Mouse (Mus musculus) heart, embryonic 15.5 days (tissue): ENCODE measurements around the gene Wipf3. TPM values are rescaled to one million over a fixed set of nuclear protein-coding genes. Genes with fewer than 3 reads are reported as not detected.

Experiments used
- ATAC-seq: fragments of 200-750 bp; cut with Nextera tagmentation; replicated peaks from 2 replicates; pipeline ENCODE4 v1.8.0; 2017; ENCODE audit warnings: low read depth, moderate TSS enrichment; ENCODE audit not compliant: insufficient number of reproducible peaks, insufficient read depth, low FRiP score
- H3K27ac ChIP-seq: fragments of 300-500 bp; sonication (generic); 2 replicates; pipeline ENCODE4 v1.5.1; 2015; ENCODE audit warnings: mild to moderate bottlenecking, inconsistent platforms
- H3K27me3 ChIP-seq: fragments of 300-500 bp; sonication (generic); 2 replicates; pipeline ENCODE4 v1.6.1; 2015; ENCODE audit warnings: inconsistent platforms
- H3K36me3 ChIP-seq: fragments of 300-500 bp; sonication (generic); 2 replicates; pipeline ENCODE4 v1.6.1; 2015; ENCODE audit warnings: mild to moderate bottlenecking, inconsistent platforms
- H3K4me1 ChIP-seq: fragments of 300-500 bp; sonication (generic); replicated peaks from 2 replicates; pipeline ENCODE4 v1.6.1; 2015; ENCODE audit warnings: inconsistent platforms
- H3K4me2 ChIP-seq: fragments of 300-500 bp; sonication (generic); 2 replicates; pipeline ENCODE4 v1.6.1; 2015; ENCODE audit warnings: inconsistent platforms, mild to moderate bottlenecking, moderate library complexity
- H3K4me3 ChIP-seq: fragments of 300-500 bp; sonication (generic); 2 replicates; pipeline ENCODE4 v1.5.1; 2015; ENCODE audit warnings: mild to moderate bottlenecking, inconsistent platforms
- H3K9ac ChIP-seq: fragments of 300-500 bp; sonication (generic); 2 replicates; pipeline ENCODE4 v1.6.1; 2015; ENCODE audit warnings: mild to moderate bottlenecking, inconsistent platforms
- H3K9me3 ChIP-seq: fragments of 300-500 bp; sonication (generic); replicated peaks from 2 replicates; pipeline ENCODE4 v1.6.1; 2016; ENCODE audit warnings: inconsistent platforms
- WGBS: fragments of 180-500 bp; shearing (Covaris S2); methylation state at CpG from one replicate; pipeline ENCODE4 v1.1.7; 2015; ENCODE audit warnings: mixed read lengths; 5-methylcytosine and 5-hydroxymethylcytosine counted together
- polyA plus RNA-seq: library from polyadenylated mRNA; unstranded; fragments of >200 nt; fragmentation: Nextera tagmentation; extraction: Ambion mirVana; gene quantifications from 2 replicates; pipeline ENCODE4 v1.2.1, GENCODE M21; 2015

Gene Wipf3
- polyA plus RNA-seq, 1 experiment from 2014 or later, result 3.4 TPM

DNA sequence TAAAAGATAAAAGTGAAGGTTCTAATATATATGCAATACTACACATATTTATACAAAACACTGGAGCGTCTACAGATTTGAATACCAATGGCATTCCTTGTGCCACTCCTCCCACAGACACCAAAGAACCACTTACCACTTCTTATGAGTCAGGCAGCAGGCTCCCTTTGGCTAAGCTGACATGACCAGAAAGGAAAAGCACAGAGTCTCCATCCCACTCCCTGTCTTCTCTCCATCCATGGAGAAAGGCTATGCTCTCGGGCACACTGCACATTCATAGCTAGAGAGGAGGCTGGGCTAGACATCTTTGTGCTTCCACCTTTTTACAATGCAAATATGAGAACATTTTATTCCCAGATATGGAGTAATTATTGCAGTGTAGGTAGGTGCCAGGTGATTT, 27.9 kb upstream of the Wipf3 start:
- H3K4me1 ChIP-seq, result peaks cover 15% of the 10 kb centered on the region
- 77% methylated on average over 2 of the region's 2 CpGs for WGBS
- H3K27ac ChIP-seq, result no peak overlapping the region
- no peak for ATAC-seq
- H3K9me3 ChIP-seq, result no peaks in the 10 kb centered on the region
- H3K36me3 ChIP-seq, result no peaks in the 10 kb centered on the region
- no peaks in the 10 kb centered on the region for H3K27me3 ChIP-seq
- H3K4me3 ChIP-seq, result no peak overlapping the region
- H3K4me2 ChIP-seq, result no peak overlapping the region
- no peak overlapping the region for H3K9ac ChIP-seq

DNA sequence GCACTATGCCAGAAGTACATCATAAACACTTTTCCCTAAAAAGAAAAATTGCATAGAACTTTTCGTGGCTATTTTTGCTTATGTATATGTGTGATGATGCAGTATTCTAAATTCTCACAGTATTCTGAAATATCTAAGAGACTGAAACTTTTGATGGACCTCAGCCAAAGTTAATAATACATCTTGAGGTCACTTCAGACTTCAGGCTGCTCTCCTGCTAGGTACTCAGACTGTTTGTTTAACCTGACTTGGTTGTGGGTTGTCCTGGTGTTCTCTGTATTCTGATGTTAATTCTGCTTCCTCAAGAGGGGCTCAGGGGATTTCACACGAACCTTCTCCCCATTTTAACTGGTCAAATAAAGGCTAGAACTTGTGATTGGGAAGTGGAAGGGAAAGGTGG, 24.5 kb upstream of the Wipf3 start:
- 52% methylated on average over 2 of the region's 2 CpGs for WGBS
- Histone ChIP-seq H3K27ac (no peak overlapping the region), H3K36me3 (no peaks in the 10 kb centered on the region), H3K9me3 (no peaks in the 10 kb centered on the region), H3K4me1 (peaks cover 10% of the 10 kb centered on the region), H3K4me3 (no peak overlapping the region), H3K9ac (no peak overlapping the region), H3K27me3 (no peaks in the 10 kb centered on the region), H3K4me2 (no peak overlapping the region)
- no peak for ATAC-seq

DNA sequence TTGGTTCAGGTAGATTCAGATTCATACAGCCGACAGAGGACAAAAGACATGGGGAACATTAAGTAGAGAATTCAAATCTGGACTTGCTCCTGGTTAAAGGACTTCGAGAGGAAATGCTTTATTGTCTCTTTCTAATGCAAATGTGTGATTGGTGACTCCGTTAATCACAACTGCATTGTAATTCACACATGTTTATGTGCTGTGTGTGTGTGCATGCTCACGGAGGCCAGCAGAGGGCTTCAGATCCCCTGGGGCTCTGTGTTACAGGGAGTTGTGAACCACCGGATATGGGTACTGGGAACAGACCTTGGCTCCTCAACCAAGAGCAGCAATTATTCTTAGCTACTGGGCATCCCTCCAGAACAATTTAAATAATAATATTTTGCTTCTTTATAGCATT, 23.3 kb upstream of the Wipf3 start:
- Histone ChIP-seq H3K27me3 (no peaks in the 10 kb centered on the region), H3K4me1 (peaks cover 11% of the 10 kb centered on the region), H3K9ac (no peak overlapping the region), H3K9me3 (no peaks in the 10 kb centered on the region), H3K27ac (no peak overlapping the region), H3K36me3 (no peaks in the 10 kb centered on the region), H3K4me2 (no peak overlapping the region), H3K4me3 (no peak overlapping the region)
- no peak for ATAC-seq
- WGBS, result 88% methylated on average over 5 of the region's 5 CpGs

DNA sequence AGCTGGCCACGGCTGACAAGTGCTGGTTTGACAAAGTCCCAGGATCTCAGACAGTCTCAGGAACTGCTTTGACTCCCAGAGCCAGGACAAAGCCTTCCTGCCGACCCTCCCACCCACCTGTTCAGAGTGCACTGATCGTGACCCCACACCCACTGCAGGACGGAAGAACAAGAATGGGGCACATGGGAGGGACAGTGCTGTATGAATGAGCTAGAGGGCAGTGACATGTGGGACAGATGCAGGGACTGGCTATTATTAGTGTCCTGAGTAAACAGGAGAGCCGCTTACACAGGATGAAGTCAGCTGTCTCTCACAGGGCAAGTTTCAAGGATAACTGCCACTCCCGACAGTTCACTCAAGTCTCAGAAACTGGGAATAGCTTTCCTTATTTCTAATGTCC, 20.1 kb upstream of the Wipf3 start:
- Histone ChIP-seq H3K9ac (0 out of 2 replicates have a peak overlapping the region, but pooled peaks have one; percentile 6), H3K4me1 (peaks cover 11% of the 10 kb centered on the region), H3K4me2 (peak overlapping the region; percentile 43), H3K27ac (peak overlapping the region; percentile 27), H3K4me3 (no peak overlapping the region), H3K27me3 (no peaks in the 10 kb centered on the region), H3K9me3 (no peaks in the 10 kb centered on the region), H3K36me3 (no peaks in the 10 kb centered on the region)
- WGBS, result 30% methylated on average over 6 of the region's 6 CpGs
- ATAC-seq, result peak; percentile 82; the same call in 1 of the 2 replicates

DNA sequence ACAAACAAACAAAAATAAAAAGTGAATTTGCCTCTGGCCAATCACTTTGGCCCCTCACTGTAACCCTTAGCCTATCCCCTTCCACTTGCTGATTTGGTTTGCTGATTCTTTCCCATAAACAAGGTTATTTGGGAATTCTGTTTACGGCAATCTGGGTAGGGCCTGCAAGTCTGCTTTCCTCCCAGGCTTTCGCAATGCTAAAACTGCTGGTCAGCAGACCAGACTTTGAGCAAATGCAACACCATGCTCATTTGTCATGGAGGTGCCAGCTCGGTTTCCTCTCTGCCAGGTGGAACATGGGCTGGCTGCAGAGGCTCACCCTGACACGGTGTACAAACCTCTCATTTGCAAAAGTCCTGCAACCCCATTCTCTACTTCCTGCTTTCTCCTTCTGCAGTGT, 19.0 kb upstream of the Wipf3 start:
- Histone ChIP-seq H3K4me2 (no peak overlapping the region), H3K27ac (no peak overlapping the region), H3K27me3 (no peaks in the 10 kb centered on the region), H3K9ac (no peak overlapping the region), H3K4me3 (no peak overlapping the region), H3K36me3 (no peaks in the 10 kb centered on the region), H3K4me1 (peaks cover 11% of the 10 kb centered on the region), H3K9me3 (no peaks in the 10 kb centered on the region)
- WGBS, result 71% methylated on average over 4 of the region's 4 CpGs
- no peak for ATAC-seq

DNA sequence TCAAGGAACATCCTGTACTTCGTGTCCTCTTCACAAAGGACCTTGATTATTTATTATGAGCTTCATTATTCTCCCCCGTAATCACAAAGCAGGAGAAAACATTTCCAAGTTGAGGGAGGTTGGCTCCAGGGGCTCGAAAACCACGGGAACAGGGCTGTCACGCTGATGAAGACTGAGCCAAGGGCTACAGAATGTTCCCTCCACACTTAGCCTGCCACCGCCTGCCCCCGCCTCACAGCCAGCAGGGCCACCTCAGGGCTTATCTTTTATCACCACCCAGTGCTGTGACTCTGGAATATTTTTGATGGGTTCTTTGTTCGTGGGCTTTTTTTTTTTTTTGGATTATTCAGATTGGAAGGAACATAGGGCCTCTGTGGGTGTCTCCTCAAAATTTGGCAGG, 17.8 kb upstream of the Wipf3 start:
- H3K9me3 ChIP-seq, result no peaks in the 10 kb centered on the region
- no peak overlapping the region for H3K4me3 ChIP-seq
- H3K27me3 ChIP-seq, result no peaks in the 10 kb centered on the region
- no peak overlapping the region for H3K9ac ChIP-seq
- no peak overlapping the region for H3K4me2 ChIP-seq
- WGBS, result 53% methylated on average over 8 of the region's 8 CpGs
- H3K4me1 ChIP-seq, result peaks cover 11% of the 10 kb centered on the region
- no peaks in the 10 kb centered on the region for H3K36me3 ChIP-seq
- no peak overlapping the region for H3K27ac ChIP-seq
- ATAC-seq, result no peak

DNA sequence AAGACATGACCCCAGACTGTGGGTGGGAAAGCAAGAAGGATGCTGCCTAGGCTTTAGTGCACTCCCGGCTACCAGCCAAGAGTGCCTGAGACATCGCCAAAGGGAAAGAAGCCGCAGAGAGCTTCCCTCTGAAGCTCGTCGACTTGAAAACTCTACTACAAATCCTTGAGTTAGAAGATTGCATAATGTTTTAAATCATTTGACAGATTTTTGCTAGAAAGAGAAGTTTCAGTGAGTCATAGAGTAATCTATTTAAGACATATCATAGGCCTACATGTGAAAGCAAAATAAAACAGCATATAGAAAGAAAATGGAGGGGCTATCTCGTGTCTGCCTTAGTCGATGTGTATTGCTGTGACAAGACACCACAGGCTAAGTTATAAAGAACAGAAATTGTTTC, 16.5 kb upstream of the Wipf3 start:
- 82% methylated on average over 7 of the region's 7 CpGs for WGBS

DNA sequence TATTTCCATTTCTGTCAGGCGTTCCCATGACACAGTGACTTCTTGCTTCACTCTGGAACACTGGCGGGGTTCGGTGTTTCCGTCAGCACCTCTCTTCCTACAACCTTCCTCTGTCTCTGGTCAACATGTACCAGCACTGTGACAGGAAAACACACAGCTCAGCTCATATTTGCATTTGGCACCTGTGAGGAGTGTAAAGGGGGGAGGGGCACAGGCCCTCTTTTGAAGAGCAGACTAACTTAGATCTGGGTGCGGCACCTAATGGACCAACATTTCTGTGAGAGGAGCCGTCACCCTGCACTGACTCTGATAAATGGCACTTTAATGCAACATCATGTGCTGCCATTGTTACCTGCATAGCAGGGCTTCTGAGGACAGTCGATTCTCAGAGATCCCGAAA, 4.2 kb upstream of the Wipf3 start:
- peaks cover 14% of the 10 kb centered on the region for H3K4me1 ChIP-seq
- no peak overlapping the region for H3K27ac ChIP-seq
- no peak for ATAC-seq
- no peak overlapping the region for H3K4me3 ChIP-seq
- no peaks in the 10 kb centered on the region for H3K9me3 ChIP-seq
- H3K36me3 ChIP-seq, result no peaks in the 10 kb centered on the region
- peaks cover 11% of the 10 kb centered on the region; the same call in 1 of the 2 replicates for H3K27me3 ChIP-seq
- H3K9ac ChIP-seq, result no peak overlapping the region
- H3K4me2 ChIP-seq, result no peak overlapping the region
- 72% methylated on average over 8 of the region's 8 CpGs for WGBS

More for the DNA sequence above, 16.5 kb upstream of the Wipf3 start:
- ATAC-seq, result no peak
- no peak overlapping the region for H3K4me2 ChIP-seq
- peaks cover 11% of the 10 kb centered on the region for H3K4me1 ChIP-seq
- no peaks in the 10 kb centered on the region for H3K27me3 ChIP-seq
- H3K27ac ChIP-seq, result no peak overlapping the region
- no peak overlapping the region for H3K4me3 ChIP-seq
- no peaks in the 10 kb centered on the region for H3K9me3 ChIP-seq
- no peak overlapping the region for H3K9ac ChIP-seq
- no peaks in the 10 kb centered on the region for H3K36me3 ChIP-seq

DNA sequence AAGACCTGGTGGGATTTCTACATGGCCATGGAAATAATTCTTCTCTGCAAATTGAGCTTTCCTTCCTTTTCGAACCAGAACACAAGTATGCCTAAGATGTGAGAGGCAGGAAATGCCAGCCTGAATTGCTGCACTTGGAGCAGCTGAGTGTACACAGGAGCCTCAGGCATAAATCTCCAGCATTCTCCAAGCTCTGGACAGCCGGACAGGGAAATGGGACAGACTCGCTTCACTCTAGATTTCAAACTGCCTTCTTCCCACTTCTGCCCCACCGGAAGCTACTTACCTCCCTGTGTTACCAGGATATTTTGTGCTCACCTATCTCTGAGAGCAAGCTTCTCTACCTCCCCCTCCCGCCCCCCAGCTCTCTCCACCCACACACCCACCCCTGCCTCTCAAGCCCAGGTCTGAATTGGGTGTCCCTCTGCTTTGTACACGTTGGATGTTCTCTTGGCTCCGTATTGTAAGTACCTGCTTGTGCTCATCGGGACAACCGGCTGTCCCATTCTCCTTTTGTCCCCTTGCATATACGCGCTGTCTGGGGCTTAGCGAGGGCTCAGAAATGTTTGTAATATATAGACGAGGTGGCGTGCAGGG, 455 bp upstream of the Wipf3 start:
- Histone ChIP-seq H3K4me2 (peak overlapping the region; percentile 97), H3K27ac (peak overlapping the region; percentile 63; the same call in 1 of the 2 replicates), H3K36me3 (no peaks in the 10 kb centered on the region), H3K9me3 (no peaks in the 10 kb centered on the region), H3K9ac (peak overlapping the region; percentile 66), H3K4me1 (peaks cover 27% of the 10 kb centered on the region), H3K4me3 (peak overlapping the region; percentile 69), H3K27me3 (peaks cover 15% of the 10 kb centered on the region; the same call in 1 of the 2 replicates)
- WGBS, result 6% methylated on average over 14 of the region's 14 CpGs
- no peak for ATAC-seq

DNA sequence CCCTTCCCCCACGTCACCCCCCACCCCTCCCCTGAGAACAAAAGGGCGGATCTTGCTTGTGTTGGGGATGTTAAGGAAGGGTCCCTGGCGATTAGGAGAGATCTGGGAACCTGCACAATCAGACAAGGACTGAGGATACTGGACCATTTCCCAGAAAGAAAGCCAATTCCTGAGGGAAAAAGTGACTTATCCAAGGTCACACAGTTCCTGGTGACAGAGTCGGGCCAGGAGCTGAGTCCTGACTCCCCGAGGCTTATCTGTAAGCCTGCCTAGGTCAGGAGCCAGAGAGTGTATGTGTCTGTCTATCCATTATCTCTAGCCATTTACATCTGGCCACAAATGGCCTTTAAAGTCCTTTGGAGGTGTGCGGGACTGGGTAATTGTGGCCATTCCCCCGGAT, 818 bp downstream of the Wipf3 start:
- Histone ChIP-seq H3K9ac (peak overlapping the region; percentile 66), H3K9me3 (no peaks in the 10 kb centered on the region), H3K27me3 (peaks cover 15% of the 10 kb centered on the region; the same call in 1 of the 2 replicates), H3K36me3 (no peaks in the 10 kb centered on the region), H3K4me3 (peak overlapping the region; percentile 69), H3K27ac (peak overlapping the region; percentile 63), H3K4me2 (peak overlapping the region; percentile 97), H3K4me1 (peaks cover 27% of the 10 kb centered on the region)
- 18% methylated on average over 7 of the region's 7 CpGs for whole genome bisulfite sequencing
- ATAC-seq, result no peak

DNA sequence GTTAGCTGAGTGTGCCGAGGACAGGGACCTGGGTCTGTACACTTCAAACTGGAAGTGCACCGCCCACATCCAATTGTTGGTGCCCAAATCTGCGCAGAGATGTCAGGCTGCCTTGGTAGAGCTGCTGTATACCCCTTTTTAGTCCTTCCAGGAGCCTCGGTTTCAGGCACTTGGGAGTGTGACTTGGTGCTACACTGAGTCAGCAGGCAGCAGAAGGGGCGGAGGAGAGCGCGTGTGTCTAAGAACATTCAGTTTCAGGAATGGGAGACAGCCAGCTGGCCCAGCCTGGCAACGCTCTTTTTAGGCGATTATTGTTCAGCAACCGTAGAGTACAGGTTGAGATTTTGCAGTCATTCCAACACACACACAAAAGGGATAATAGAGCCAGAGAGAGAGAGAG, 2.4 kb downstream of the Wipf3 start:
- Histone ChIP-seq H3K4me1 (peaks cover 36% of the 10 kb centered on the region), H3K27ac (no peak overlapping the region), H3K4me2 (no peak overlapping the region), H3K9ac (no peak overlapping the region), H3K36me3 (no peaks in the 10 kb centered on the region), H3K27me3 (peaks cover 15% of the 10 kb centered on the region; the same call in 1 of the 2 replicates), H3K9me3 (no peaks in the 10 kb centered on the region), H3K4me3 (no peak overlapping the region)
- 78% methylated on average over 10 of the region's 10 CpGs for WGBS
- ATAC-seq, result no peak

DNA sequence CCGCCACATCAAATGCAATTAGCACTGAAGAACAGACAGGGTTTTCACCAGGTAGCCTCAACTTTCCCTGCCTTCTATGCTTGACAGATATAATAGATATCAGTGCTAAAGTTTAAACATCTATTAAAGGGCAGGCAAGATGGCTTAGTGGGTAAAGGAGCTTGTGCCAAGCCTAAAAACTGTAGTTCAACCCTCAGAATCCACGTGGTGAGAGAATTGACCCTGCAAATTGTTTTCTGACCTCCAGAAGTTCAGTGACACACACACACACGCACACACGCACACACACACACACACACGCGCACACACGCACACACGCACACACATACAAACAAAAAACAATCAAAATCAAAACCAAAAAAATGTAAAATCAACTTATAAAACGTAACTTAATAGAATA, 2.8 kb downstream of the Wipf3 start:
- Histone ChIP-seq H3K9me3 (no peaks in the 10 kb centered on the region), H3K27me3 (peaks cover 15% of the 10 kb centered on the region; the same call in 1 of the 2 replicates), H3K9ac (no peak overlapping the region), H3K4me3 (no peak overlapping the region), H3K4me1 (peaks cover 38% of the 10 kb centered on the region), H3K27ac (no peak overlapping the region), H3K36me3 (no peaks in the 10 kb centered on the region), H3K4me2 (no peak overlapping the region)
- ATAC-seq, result no peak
- 89% methylated on average over 9 of the region's 9 CpGs for WGBS
